Mouse (Mus musculus) forebrain, embryonic 15.5 days (tissue): ENCODE measurements around the gene Atp5c1. TPM values are rescaled to one million over a fixed set of nuclear protein-coding genes. Genes with fewer than 3 reads are reported as not detected.
A peak's percentile ranks its signal among the peaks of the same experiment; 100 is the strongest.

Experiments used
- ATAC-seq: fragments of 200-750 bp; cut with Nextera tagmentation; replicated peaks from 2 replicates; pipeline ENCODE4 v1.8.0; 2017; ENCODE audit warnings: mild to moderate bottlenecking, moderate TSS enrichment, moderate library complexity
- H3K27ac ChIP-seq: fragments of 300-500 bp; sonication (generic); replicated peaks from 2 replicates; pipeline ENCODE4 v1.5.1; 2015; ENCODE audit warnings: mild to moderate bottlenecking, inconsistent platforms
- H3K27me3 ChIP-seq: fragments of 300-500 bp; sonication (generic); 2 replicates; pipeline ENCODE4 v1.6.1; 2015; ENCODE audit warnings: inconsistent platforms
- H3K36me3 ChIP-seq: fragments of 300-500 bp; sonication (generic); 2 replicates; pipeline ENCODE4 v1.6.1; 2015; ENCODE audit warnings: mild to moderate bottlenecking, inconsistent platforms
- H3K4me1 ChIP-seq: fragments of 300-500 bp; sonication (generic); 2 replicates; pipeline ENCODE4 v1.6.1; 2015; ENCODE audit warnings: inconsistent platforms
- H3K4me2 ChIP-seq: fragments of 300-500 bp; sonication (generic); replicated peaks from 2 replicates; pipeline ENCODE4 v1.6.1; 2015; ENCODE audit warnings: mild to moderate bottlenecking, inconsistent platforms
- H3K4me3 ChIP-seq: fragments of 300-500 bp; sonication (generic); 2 replicates; pipeline ENCODE4 v1.5.1; 2015; ENCODE audit warnings: mild to moderate bottlenecking, inconsistent platforms
- H3K9ac ChIP-seq: fragments of 300-500 bp; sonication (generic); replicated peaks from 2 replicates; pipeline ENCODE4 v1.6.1; 2015; ENCODE audit warnings: mild to moderate bottlenecking, inconsistent platforms
- H3K9me3 ChIP-seq: fragments of 300-500 bp; sonication (generic); 2 replicates; pipeline ENCODE4 v1.6.1; 2016; ENCODE audit warnings: inconsistent platforms
- WGBS: fragments of 180-500 bp; shearing (Covaris S2); methylation state at CpG from one replicate; pipeline ENCODE4 v1.1.7; 2015; ENCODE audit warnings: mixed read lengths; 5-methylcytosine and 5-hydroxymethylcytosine counted together
- polyA plus RNA-seq: library from polyadenylated mRNA; unstranded; fragments of >200 nt; fragmentation: Nextera tagmentation; extraction: Ambion mirVana; gene quantifications from 2 replicates; pipeline ENCODE4 v1.2.1, GENCODE M21; 2015

Gene Atp5c1
- 519 and 533 TPM in 2 replicates for polyA plus RNA-seq

DNA sequence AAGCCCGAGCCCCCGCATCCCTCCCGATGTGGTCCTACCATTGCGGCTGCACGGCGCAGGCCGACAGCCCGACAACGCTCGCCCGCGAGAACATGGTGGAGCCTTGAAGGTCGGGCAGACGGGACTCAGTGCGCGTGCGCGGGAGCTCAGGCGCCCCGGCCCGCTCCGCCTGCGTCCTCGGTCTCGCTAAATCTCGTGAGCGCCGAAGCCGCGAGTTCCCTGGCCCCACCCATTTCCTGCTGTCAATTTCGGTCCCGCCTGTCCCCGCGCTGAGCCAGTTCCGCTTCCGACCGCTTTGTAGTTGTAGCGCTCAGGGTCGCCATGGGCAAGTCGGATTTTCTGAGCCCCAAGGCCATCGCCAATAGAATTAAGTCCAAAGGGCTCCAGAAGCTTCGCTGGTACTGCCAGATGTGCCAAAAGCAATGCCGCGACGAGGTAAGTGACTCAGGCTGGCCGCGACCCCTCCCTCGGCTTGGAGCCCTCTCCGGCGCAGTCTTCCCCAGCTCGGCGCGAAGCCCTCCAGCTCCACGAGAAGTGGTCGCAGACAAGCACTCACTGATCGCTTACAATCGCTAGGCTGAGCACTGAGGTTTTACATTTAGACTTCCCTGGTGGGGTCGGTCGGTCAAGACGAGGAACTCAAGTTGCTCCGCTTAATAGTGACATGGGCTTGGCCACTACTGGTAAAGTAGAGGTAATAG, at the start of gene Atp5c1, which contains the start of gene Kin:
Gene Atp5c1, minus strand, starts transcription at position 201 of the 701 bp plus-strand sequence.
Gene Kin, plus strand, starts transcription at position 284 of the 701 bp plus-strand sequence.
- peak within 1 kb of the TSS; percentile 68 for H3K4me2 ChIP-seq
- H3K9ac ChIP-seq = peak within 1 kb of the TSS; percentile 96
- H3K27ac ChIP-seq = peak within 1 kb of the TSS; percentile 90
- peak within 1 kb of the TSS; percentile 95 for H3K4me3 ChIP-seq
- H3K27me3 ChIP-seq = no peaks in the 10 kb centered on the region
- no peaks in the 10 kb centered on the region for H3K9me3 ChIP-seq
- peaks cover 45% of the 10 kb centered on the region for H3K4me1 ChIP-seq
- peak; percentile 98 for ATAC-seq
- H3K36me3 ChIP-seq = no peaks in the 10 kb centered on the region
- WGBS = under 1% methylated on average over 61 of the region's 61 CpGs

DNA sequence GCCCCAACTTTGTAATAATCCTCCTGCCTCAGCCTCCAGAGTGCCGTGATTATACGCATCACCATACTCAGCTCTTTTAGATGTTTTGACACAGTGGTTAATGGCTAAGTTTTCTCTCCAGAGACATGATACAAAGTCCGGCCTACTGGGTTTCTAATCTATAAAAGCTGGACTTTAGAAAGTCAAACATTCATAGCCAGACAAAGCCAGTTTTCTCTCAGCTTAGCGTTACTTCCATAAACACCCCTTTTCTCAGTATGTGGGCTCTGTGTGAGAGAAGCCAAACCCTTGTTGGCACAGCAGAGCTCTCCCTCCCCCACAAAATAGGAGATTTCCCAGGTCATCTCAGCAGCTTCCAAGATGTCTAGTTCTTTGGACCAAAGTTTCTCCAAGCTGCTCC, 48.3 kb upstream of the Atp5c1 start:
- Histone ChIP-seq H3K4me2 (no peak overlapping the region), H3K9me3 (no peaks in the 10 kb centered on the region), H3K36me3 (no peaks in the 10 kb centered on the region), H3K4me3 (no peak overlapping the region), H3K4me1 (no peaks in the 10 kb centered on the region), H3K27me3 (no peaks in the 10 kb centered on the region), H3K27ac (no peak overlapping the region), H3K9ac (no peak overlapping the region)
- no peak for ATAC-seq
- 84% methylated on average over 4 of the region's 4 CpGs for WGBS

DNA sequence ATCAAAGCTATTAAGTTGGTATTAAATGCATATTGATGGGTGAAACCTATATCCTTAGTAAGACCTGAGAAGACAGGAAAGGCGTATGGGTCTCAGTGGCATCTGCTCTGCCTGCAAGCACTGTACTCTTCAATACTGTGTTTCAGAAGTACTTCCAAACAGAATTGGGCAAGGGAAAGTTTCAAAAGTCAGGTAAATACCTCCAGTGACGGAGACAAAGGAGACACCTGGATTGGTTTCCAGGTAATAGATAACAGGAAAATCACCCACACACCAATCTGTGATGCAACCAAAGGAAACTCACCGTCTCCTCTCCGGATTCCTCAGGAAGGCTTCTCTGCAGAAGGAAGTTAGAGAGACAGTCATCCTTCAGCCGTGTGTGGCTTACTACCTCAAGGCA, 47.2 kb upstream of the Atp5c1 start:
- H3K27ac ChIP-seq = no peak overlapping the region
- H3K36me3 ChIP-seq = no peaks in the 10 kb centered on the region
- H3K9me3 ChIP-seq = no peaks in the 10 kb centered on the region
- no peak overlapping the region for H3K4me3 ChIP-seq
- no peak for ATAC-seq
- H3K4me1 ChIP-seq = no peaks in the 10 kb centered on the region
- no peak overlapping the region for H3K4me2 ChIP-seq
- no peak overlapping the region for H3K9ac ChIP-seq
- WGBS = 90% methylated on average over 5 of the region's 5 CpGs
- no peaks in the 10 kb centered on the region for H3K27me3 ChIP-seq

DNA sequence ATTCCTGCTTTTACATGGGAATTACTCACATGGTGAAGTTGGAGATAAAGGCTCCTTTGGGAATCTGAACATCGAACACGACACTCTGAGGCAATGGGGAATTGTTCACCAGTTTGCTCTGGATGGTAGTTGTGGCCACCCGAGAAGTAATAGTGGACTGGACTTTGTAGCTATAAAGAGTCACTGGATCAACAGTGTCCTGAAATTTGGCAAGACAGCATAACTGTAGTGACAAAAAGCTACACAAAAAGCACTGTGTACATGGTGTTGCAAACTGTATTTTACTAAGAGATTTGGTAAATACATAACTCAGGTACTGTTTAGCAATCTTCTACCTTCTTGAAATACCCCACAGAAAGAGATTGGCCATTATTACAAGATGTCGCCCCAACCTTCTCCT, 45.8 kb upstream of the Atp5c1 start:
- ATAC-seq = no peak
- no peaks in the 10 kb centered on the region for H3K36me3 ChIP-seq
- WGBS = 93% methylated on average over 4 of the region's 4 CpGs
- no peak overlapping the region for H3K4me2 ChIP-seq
- no peak overlapping the region for H3K27ac ChIP-seq
- H3K4me1 ChIP-seq = no peaks in the 10 kb centered on the region
- no peaks in the 10 kb centered on the region for H3K9me3 ChIP-seq
- no peak overlapping the region for H3K9ac ChIP-seq
- no peak overlapping the region for H3K4me3 ChIP-seq
- no peaks in the 10 kb centered on the region for H3K27me3 ChIP-seq

DNA sequence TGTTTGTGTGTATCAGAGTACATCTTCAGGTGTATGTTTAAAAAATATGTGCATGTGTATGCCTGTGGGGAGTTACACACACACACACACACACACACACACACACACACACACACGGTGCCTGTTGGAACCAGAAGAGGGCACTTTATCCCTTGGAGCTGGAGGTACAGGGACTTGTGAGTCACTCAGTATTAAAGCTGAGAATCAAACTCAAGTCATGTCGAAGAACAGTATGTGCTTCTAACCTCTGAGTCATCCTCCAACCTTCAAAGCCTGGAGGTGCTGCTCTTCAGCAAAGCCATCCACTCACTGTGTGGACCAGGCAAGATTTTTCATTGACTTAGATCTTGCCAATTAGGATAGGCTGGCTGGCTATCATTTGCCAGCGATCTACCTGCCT, 41.5 kb upstream of the Atp5c1 start:
- H3K9me3 ChIP-seq = no peaks in the 10 kb centered on the region
- no peak for ATAC-seq
- H3K4me1 ChIP-seq = no peaks in the 10 kb centered on the region
- no peaks in the 10 kb centered on the region for H3K27me3 ChIP-seq
- 72% methylated on average over 3 of the region's 3 CpGs for WGBS
- no peak overlapping the region for H3K4me3 ChIP-seq
- no peak overlapping the region for H3K27ac ChIP-seq
- H3K9ac ChIP-seq = no peak overlapping the region
- no peaks in the 10 kb centered on the region for H3K36me3 ChIP-seq
- H3K4me2 ChIP-seq = no peak overlapping the region

DNA sequence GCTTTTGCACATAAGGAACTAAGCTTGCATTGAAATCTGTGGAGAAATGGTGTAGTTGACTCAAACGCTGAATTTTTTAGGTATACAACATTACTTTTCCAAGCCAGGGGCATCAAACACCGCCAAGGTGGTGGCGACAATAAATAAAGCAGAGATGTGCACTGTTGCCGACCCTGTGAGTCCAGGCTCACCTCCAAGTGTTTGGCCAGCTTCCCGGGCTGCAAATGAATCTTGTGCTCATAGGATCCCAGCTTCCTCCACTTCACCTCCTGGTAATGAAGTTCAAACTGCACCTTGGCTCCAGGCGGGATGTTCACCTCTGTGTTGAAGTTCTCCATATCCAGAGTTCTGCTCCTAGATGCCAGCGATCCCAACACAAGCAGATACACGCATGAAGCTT, 39.0 kb upstream of the Atp5c1 start:
- no peak overlapping the region for H3K27ac ChIP-seq
- ATAC-seq = no peak
- no peak overlapping the region for H3K9ac ChIP-seq
- H3K4me3 ChIP-seq = no peak overlapping the region
- 86% methylated on average over 8 of the region's 8 CpGs for WGBS
- H3K36me3 ChIP-seq = no peaks in the 10 kb centered on the region
- H3K4me2 ChIP-seq = no peak overlapping the region
- H3K9me3 ChIP-seq = no peaks in the 10 kb centered on the region
- no peaks in the 10 kb centered on the region for H3K4me1 ChIP-seq
- no peaks in the 10 kb centered on the region for H3K27me3 ChIP-seq

DNA sequence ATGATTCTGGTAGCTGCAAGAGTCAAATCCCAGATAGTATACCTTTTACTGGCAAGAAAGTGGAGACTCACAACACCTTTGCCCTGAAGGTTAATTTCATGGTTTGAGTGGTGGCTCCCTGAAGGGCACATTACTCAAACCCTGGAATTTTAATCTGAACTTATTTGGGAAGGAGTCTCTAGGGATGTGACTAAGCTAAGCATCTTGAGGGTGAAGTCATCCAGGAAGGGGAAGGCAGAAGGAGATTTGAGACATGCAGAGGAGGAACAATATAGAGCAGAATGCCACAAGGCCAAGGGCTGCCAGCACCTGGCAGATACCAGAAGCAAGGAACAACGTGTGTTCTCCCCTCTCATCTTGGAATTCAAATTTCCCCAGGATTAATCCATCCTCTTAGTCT, 38.4 kb upstream of the Atp5c1 start:
- Histone ChIP-seq H3K4me2 (no peak overlapping the region), H3K27ac (no peak overlapping the region), H3K9me3 (no peaks in the 10 kb centered on the region), H3K4me3 (no peak overlapping the region), H3K36me3 (no peaks in the 10 kb centered on the region), H3K27me3 (no peaks in the 10 kb centered on the region), H3K9ac (no peak overlapping the region), H3K4me1 (no peaks in the 10 kb centered on the region)
- no peak for ATAC-seq
- WGBS = 63% methylated on average over 1 of the region's 1 CpGs

DNA sequence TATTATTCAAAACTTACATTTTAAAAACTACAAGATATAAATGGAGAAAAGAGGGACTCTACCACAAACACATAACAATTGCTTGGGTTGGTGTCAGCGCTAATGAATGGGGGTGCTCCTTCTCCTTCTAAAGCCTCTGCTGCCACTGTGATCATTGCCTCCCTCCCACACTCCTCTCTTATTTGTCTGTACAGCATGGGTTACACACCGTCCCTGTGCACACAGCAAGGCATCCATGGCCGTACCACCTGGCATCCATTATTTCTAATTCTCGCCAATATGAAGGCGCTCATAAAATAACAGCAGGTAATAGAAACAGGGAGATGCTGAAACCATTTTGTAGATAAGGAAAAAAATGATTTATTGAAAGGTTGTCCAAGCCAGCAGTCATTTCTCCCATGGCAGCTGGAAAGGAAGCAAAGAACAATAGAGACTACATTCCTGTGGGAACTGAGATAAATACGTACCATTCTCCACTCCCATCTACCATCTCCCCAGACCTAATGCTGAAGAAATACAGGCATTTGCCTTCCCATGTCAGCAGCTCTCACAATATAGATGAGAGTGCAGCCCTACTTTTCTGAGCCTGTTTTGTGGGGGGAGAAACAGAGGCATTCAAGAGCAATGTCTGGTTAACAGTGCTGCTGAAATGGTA, 28.4 kb upstream of the Atp5c1 start:
- H3K4me2 ChIP-seq = no peak overlapping the region
- ATAC-seq = no peak
- no peaks in the 10 kb centered on the region for H3K9me3 ChIP-seq
- H3K4me3 ChIP-seq = no peak overlapping the region
- no peaks in the 10 kb centered on the region for H3K4me1 ChIP-seq
- H3K36me3 ChIP-seq = no peaks in the 10 kb centered on the region
- no peaks in the 10 kb centered on the region for H3K27me3 ChIP-seq
- no peak overlapping the region for H3K27ac ChIP-seq
- no peak overlapping the region for H3K9ac ChIP-seq
- 77% methylated on average over 6 of the region's 6 CpGs for WGBS

DNA sequence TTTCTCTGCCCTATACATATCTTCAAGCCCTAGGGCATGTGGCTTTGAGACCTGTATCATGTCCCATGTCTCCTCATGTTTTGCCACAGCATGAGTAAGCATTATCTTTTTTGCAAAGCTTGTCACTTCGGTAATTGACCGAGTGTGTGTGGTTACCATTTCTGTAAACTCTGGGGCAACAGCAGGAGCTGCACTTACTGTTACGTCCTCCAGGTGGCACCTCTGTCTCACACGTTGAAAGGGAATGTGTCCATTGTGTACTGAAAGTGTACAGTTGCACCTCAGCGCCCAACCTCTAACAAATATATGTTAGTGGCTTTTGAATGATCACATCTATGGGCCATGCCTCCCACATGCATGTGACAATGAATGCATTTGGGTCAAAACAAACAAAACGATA, 20.9 kb upstream of the Atp5c1 start:
- WGBS = 44% methylated on average over 6 of the region's 6 CpGs

DNA sequence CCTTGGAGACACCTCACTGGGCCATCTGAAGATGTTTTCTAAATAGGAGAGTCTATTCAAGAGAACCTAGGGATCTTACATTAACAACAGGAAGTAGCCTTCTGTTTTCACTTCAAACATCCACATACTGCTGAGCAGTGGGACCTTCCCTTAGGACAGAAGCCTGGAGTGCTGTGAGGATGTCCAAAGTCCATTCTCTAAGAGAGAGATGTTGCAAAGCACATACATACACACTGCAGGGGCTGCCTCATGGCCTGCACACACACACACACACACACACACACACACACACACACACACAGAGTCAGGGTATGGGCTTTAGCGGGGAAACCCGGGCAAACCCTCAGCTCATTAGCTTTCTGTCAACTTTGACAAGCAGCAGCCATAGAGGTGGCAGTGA, 20.2 kb upstream of the Atp5c1 start:
- H3K27me3 ChIP-seq = no peaks in the 10 kb centered on the region
- H3K9ac ChIP-seq = no peak overlapping the region
- H3K36me3 ChIP-seq = no peaks in the 10 kb centered on the region
- H3K4me2 ChIP-seq = no peak overlapping the region
- H3K27ac ChIP-seq = no peak overlapping the region
- no peak overlapping the region for H3K4me3 ChIP-seq
- no peaks in the 10 kb centered on the region for H3K4me1 ChIP-seq
- H3K9me3 ChIP-seq = no peaks in the 10 kb centered on the region
- 71% methylated on average over 2 of the region's 2 CpGs for WGBS
- no peak for ATAC-seq

More for the DNA sequence above, 20.9 kb upstream of the Atp5c1 start:
- H3K4me2 ChIP-seq = no peak overlapping the region
- H3K4me1 ChIP-seq = no peaks in the 10 kb centered on the region
- H3K9me3 ChIP-seq = no peaks in the 10 kb centered on the region
- no peaks in the 10 kb centered on the region for H3K36me3 ChIP-seq
- peak; percentile 46 for ATAC-seq
- no peak overlapping the region for H3K4me3 ChIP-seq
- H3K27ac ChIP-seq = no peak overlapping the region
- H3K27me3 ChIP-seq = no peaks in the 10 kb centered on the region
- no peak overlapping the region for H3K9ac ChIP-seq

DNA sequence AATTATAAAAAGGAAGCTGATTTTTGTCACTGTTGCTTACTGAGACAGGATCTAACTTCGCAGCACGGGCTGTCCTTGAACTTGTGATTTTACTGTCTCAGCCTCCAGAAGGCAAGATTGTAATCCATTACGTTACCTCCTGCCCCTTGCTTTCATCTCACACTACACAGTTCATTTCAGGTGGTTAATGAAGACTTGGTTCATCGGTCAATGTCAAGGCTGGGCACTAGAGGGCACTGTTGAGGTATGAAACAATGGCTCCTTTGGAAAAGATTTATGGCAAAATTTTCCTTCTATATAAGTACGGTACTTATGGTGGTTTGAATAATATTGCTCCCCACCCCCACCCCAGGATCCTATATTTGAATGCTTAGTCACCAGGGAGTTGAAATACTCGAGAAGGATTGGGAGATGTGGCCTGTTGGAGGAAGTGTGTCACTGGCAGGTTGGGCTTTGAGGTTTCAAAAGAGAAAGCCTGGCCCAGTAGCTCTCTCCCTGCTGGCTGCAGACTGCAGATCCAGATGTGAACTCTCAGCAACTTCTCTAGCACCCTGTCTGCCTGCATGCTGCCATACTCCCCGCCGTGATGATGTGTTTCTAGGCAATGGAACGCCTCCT, 18.4 kb upstream of the Atp5c1 start:
- Histone ChIP-seq H3K4me3 (no peak overlapping the region), H3K4me1 (no peaks in the 10 kb centered on the region), H3K4me2 (no peak overlapping the region), H3K27me3 (no peaks in the 10 kb centered on the region), H3K9me3 (no peaks in the 10 kb centered on the region), H3K36me3 (0 out of 2 replicates have a peak, but pooled peaks cover 4% of the 10 kb centered on the region), H3K9ac (no peak overlapping the region), H3K27ac (no peak overlapping the region)
- 37% methylated on average over 9 of the region's 9 CpGs for WGBS
- no peak for ATAC-seq

DNA sequence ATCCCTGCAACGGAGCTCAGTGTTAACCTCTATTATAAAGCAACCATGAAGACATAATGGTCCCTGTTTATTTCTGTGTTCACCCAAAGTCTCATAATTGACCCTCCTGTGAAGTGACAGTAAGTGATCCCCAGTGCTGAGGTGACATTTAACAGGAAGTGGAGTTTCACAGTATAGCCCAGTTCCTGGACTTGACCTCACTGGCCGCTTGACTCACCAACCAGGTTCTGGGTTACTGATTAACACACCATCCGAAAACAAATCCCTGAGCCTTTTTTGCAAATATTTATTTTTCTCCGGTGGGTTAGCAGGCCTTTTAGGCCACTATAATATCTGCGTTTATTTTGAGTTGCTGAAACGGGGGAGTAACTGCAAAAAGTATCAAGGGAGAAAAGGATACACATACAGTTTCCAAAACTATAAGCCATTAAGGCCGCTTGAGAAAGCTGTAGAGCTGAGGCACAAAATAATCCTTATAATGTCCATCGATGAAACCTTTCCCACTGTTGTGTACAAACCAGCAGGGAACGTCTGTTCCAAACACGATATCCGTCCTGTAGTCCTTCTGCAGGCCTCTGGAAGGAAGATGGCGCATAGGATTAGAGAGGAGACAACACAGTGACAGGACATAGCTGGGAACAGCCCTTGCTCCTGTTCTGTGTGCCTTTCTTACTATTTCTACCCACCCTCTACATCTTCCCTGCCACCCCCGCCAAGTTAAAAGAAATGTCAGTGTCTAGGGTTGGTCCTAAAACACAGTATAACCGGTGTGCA, 14.2 kb upstream of the Atp5c1 start:
- H3K27ac ChIP-seq = no peak overlapping the region

More for the DNA sequence above, 14.2 kb upstream of the Atp5c1 start:
- Histone ChIP-seq H3K36me3 (peaks cover 40% of the 10 kb centered on the region), H3K4me2 (no peak overlapping the region), H3K9ac (no peak overlapping the region), H3K4me1 (no peaks in the 10 kb centered on the region), H3K9me3 (no peaks in the 10 kb centered on the region), H3K4me3 (no peak overlapping the region), H3K27me3 (no peaks in the 10 kb centered on the region)
- ATAC-seq = no peak
- WGBS = 92% methylated on average over 14 of the region's 14 CpGs
